Mouse (Mus musculus) hematopoietic stem cell, adult 5-6 weeks (primary cell): ENCODE results near the gene Cyth2. TPM values are rescaled to one million over a fixed set of nuclear protein-coding genes. Genes with fewer than 3 reads are reported as not detected.

Experiments used
- ATAC-seq, 2 experiments: fragments of 125-278 bp in 1 of 2; replicated peaks in 1 of 2; 2 replicates each; pipeline ENCODE4 v1.8.0; 2016 to 2017; ENCODE audit warnings: inconsistent platforms in 2 of 2, mild to moderate bottlenecking in 2 of 2, moderate number of reproducible peaks in 2 of 2, low read depth in 1 of 2, moderate TSS enrichment in 1 of 2; ENCODE audit not compliant: low FRiP score in 2 of 2, poor library complexity in 2 of 2, severe bottlenecking in 2 of 2, insufficient read depth in 1 of 2, low TSS enrichment in 1 of 2
- total RNA-seq: library from RNA; stranded (forward); fragments of 172-1452, 232-1000 nt; gene quantifications from 2 replicates; pipeline ENCODE4 v1.2.3, GENCODE M21; 2017

Cyth2 gene
- total RNA-seq, result 46.6 and 82.7 TPM in 2 replicates

- ATAC-seq, result peak; percentile 97
Observed at GRCm38 (mm10) chr7:45813787-45814779, at the start of gene Cyth2. Gene Cyth2 (minus strand): TSS chr7:45814581.

GRCm38 (mm10) chr7:45862804-45863203 is 48.4 kb upstream of the Cyth2 start:
- no peak for ATAC-seq

- no peak for ATAC-seq
Observed at GRCm38 (mm10) chr7:45859008-45859407, 44.6 kb upstream of the Cyth2 start.

GRCm38 (mm10) chr7:45856950-45857901 is 42.8 kb upstream of the Cyth2 start:
- peak; percentile 52 to 57; a peak in 3 of 4 replicates for ATAC-seq

GRCm38 (mm10) chr7:45853089-45853488 is 38.7 kb upstream of the Cyth2 start:
- ATAC-seq, result no peak

- no peak for ATAC-seq
Observed at GRCm38 (mm10) chr7:45850661-45851060, 36.3 kb upstream of the Cyth2 start.

- no peak for ATAC-seq
Observed at GRCm38 (mm10) chr7:45848447-45849027, 34.2 kb upstream of the Cyth2 start.

- ATAC-seq, result no peak
Observed at GRCm38 (mm10) chr7:45842950-45843744, 28.8 kb upstream of the Cyth2 start.

GRCm38 (mm10) chr7:45833924-45834323 is 19.5 kb upstream of the Cyth2 start:
- ATAC-seq, result no peak

GRCm38 (mm10) chr7:45833148-45833790 is 18.9 kb upstream of the Cyth2 start:
- 0 out of 4 replicates have a peak, but pooled peaks of 1 of the 2 experiments have one; percentile 22 for ATAC-seq

- ATAC-seq, result no peak
Observed at GRCm38 (mm10) chr7:45832428-45832827, 18.0 kb upstream of the Cyth2 start.

- ATAC-seq, result no peak
Observed at GRCm38 (mm10) chr7:45831128-45831525, 16.7 kb upstream of the Cyth2 start.

GRCm38 (mm10) chr7:45830427-45831127 is 16.2 kb upstream of the Cyth2 start, which contains the start of gene Grwd1:
Gene Grwd1 (minus strand): TSS chr7:45830944.
- peak; percentile 83 to 88 for ATAC-seq

GRCm38 (mm10) chr7:45826631-45827030 is 12.2 kb upstream of the Cyth2 start:
- ATAC-seq, result no peak

- ATAC-seq, result no peak
Observed at GRCm38 (mm10) chr7:45824598-45824997, 10.2 kb upstream of the Cyth2 start, which contains the start of gene Kcnj14. Gene Kcnj14 (minus strand): TSS chr7:45824782.

GRCm38 (mm10) chr7:45820913-45821312 is 6.5 kb upstream of the Cyth2 start:
- ATAC-seq, result no peak
